Mouse (Mus musculus) heart, adult 18-20 months (tissue): ENCODE measurements around the gene Spata13. TPM values are rescaled to one million over a fixed set of nuclear protein-coding genes. Genes with fewer than 3 reads are reported as not detected.

Experiments used
- DNase-seq, 2 experiments: peaks; one replicate each; pipeline ENCODE4 v3.0.0; 2021 to 2022; ENCODE audit warnings: mixed read lengths in 1 of 2
- total RNA-seq, 2 experiments: library from RNA; stranded (reverse); gene quantifications; 2 replicates each; pipeline ENCODE4 v1.2.3; 2021

Spata13 gene
- total RNA-seq, 2 experiments from 2014 or later = 11.1 to 11.4 TPM

DNA sequence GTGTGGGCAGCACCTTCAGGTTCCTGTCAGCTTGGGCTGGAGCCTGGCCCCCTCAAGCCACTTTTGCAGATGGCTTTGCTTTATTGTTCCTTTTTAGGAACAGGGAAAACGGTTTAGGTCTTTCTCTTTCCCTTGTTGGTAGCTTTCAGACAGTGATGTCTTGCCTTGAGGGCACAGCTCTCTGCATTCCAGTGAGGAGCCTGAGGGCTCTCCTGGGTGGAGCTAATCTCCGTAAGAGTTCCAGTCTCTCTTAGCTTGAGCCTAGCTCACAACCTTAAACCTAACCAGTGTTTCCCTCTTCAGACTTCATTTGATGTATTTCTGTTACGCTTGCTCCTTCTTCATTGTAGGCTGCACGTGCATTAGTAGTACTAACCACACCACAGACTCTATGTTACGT lies 81.9 kb downstream of the Spata13 start:
- no peak for DNase-seq

DNA sequence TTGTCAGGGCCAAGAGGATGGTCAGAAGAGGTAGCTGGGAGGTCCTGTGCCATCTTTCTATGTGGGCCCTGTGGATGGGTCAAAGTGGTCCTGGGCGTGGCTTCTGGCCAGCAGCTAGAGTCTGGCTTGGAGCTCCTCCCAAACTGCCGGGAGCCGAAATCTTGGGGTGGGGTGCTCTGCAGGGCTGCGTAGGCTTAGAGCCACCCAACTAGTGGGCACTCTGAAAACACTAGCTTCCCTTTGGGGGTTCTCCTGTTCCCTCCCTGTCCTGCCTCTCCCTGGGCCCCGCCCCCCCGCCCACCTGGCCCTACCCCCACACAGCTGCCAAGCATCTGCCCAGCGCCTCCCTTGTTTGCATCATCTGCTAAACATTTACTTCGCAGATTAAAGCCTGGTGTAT lies 87.5 kb downstream of the Spata13 start:
- DNase-seq = no peak

DNA sequence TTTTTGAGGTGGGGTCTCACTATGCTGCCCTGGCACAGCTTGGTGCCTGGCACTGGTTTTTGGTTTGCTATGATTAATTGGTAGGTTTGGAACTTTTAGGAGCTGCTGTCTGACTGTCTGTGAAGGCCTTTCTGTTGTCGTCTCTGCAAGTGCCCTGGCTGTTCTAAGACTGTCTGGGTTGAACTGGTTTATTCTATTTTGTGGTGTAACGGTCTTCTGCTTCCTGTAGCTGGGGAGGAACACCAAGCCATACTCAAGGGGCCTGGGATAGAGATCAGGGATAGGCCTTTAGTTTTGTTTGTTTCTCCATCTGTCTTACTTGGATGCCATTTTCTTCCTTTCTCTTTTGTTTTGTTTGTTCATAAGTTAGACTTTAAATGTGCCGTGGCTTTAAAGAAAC lies 88.1 kb downstream of the Spata13 start:
- DNase-seq = no peak

DNA sequence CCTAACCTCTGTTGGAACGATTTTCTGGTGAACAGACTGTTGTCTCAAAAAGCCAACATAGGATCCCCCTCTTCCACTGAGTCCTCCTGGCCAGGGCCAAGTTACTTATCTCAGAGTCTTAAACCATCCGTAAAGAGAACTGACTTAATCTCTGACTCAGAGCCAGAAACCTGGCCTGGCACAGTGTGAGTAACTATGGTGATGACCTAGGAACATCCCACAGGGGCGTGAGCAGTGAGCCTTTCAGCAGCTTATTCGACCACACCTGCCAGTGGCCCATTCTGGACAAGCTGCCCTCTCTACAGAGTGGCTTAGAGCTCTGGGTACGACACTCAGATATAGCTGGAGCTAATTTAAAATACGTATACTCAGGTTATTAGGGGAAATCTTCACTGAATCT lies 92.3 kb downstream of the Spata13 start:
- DNase-seq = peak in 1 of 2 experiments; percentile 58

DNA sequence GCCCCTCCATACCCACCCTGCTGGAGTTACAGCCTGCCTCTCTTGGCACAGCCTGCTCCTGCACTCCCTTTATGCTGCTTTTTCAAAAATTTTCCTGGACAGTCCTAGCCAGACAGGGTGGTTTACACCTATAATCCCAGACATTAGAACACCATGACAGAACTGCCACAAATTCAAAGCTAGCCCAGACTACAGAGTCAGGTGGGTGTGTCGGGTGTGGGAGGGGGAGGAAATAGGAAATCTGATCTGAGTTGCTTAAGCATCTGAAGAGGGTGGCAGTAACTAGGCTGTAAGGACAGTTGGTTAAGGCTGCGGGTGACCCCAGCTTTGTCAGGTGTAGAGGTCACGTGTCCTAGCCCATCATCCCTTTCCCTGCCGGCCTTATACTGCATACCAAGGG lies 93.3 kb downstream of the Spata13 start:
- DNase-seq = no peak

DNA sequence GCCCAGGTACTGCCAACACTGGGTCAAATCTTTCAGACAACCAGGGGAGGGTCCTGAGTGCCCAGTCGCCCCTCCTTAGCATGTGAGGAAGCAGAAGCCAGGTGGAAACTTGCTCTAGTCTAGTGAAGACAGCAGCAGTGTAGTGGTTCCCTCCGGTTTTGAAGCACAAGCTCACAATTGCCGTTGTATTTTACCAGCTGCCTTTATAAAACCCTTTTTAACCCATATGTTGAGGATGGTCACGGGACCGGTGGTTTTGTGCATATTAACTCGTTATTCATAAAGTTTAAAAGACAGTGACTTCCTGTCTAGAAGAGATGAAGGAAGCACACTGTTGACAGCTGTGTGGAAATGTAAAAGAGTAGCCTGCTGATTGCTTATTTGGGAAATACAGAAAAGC lies 98.3 kb downstream of the Spata13 start:
- DNase-seq = no peak

DNA sequence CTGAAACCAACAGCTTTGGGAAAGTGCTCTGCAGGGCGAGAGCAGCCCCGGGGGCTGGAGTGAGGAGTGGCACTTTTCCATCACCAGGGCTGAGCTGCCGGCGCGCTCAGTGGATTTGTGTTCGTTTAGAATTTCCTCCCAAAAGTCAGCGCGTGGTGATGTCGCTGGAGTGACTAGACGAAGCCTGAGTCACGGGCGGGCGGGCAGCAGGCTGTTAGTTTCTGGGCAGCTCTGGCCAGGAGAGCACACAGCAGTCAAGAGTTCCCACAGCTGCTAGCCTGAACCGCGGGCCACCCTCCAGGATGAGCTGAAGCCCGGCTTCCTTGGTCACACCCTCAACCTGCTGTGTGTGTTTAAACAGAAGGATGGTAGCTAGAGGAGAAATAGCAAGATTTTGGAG lies 99.0 kb downstream of the Spata13 start:
- DNase-seq = peak; percentile 67 to 68

DNA sequence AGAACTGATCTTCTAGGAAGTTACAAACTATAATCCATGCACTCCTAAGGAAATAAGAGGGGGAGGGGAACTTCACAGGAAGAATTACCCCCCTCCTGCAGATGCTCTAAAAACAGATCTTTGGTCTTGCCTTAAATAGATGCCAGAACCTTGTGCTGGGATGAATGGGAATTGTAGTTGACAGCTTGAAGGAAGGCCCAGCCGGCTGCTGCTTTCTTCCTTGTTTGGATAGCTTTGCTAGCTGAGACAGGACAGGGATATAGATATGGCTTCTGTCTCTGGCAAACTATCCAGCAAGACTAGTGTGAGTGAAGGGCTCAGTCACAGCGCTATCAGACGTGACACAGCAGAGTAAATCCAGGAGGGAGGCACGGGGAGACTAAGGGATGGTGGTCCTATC lies 99.9 kb downstream of the Spata13 start:
- DNase-seq = no peak

DNA sequence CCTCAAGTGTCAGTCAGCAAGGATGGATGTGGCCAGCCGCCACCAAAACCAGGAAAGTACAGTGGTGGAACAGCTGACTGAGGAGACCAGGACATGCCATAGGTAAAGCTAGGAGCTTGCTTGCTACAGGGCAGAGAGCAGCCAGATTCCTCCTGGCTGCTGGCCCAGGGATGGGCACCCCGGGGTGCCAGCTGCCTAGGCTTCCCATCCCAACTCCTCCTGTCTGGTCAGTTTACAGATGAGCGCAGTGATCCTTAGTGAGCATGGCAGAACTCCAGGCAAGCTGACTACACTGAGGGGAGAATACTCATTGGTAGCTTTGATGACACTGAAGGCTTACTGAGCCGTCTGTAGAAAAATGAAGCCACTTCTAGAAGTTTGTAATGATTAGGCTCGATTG lies 101.4 kb downstream of the Spata13 start:
- DNase-seq = no peak

DNA sequence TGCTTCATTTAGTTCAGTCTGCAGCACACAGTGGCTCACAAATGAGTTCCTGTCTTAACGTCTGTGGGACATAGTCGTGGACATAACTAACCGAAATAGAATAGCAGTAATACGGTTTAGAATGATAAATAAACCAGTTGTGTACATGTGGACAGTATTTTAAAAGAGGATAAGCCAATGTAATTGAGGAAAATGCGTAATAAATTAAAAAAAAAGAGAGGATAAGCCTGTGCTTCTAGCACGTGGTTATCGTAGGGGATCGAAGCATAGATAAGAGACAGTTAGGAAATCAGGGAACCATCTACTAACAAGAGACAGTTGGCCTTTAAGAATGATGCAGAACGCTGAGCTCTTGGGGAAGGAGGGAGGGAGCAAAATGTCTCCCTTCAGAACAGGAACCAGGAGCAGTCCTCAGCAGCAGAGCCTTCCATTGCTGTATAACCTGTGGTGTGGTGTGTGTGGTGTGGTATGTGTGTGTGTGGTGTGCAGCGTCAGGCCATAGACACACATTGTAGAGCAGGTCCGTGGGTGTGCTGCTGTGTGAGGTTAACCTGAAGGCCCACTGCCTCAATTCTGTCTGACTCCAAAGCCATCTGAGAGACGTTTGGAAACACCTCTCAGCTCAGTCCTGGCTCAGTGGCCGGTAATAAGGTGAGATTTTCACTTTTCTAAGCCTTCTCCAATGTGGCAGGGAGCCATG lies 102.2 kb downstream of the Spata13 start:
- DNase-seq = no peak

DNA sequence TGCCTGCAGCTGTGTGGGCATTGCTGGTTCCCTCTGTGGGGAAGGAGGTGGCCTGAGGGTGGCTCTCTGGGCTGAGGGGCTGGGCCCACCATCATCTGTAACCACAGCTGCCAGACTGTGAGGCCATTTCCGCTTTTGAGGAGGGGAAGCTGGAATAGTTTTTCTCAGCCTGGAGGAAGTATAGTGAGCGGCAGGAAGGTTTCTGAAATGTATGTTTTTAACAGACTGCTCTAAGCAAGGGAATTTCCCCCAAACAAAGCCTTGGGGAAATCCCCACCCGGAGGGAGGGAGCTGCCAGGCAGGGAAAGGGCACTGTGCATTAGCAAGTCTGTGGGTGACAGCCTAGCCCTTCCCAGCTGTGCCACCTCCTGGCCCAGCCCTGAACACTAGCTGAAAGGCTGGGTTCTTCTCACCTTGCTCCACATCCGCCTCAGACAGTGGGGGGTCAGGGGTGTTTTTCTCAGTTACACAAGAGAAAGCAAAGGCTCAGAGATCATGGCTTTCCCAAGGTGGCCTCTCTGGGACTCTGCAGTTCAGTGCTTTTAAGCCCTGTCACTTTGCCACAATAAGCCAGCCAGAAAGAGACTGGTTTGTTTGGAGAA lies 102.9 kb downstream of the Spata13 start:
- DNase-seq = peak; percentile 67 to 81

DNA sequence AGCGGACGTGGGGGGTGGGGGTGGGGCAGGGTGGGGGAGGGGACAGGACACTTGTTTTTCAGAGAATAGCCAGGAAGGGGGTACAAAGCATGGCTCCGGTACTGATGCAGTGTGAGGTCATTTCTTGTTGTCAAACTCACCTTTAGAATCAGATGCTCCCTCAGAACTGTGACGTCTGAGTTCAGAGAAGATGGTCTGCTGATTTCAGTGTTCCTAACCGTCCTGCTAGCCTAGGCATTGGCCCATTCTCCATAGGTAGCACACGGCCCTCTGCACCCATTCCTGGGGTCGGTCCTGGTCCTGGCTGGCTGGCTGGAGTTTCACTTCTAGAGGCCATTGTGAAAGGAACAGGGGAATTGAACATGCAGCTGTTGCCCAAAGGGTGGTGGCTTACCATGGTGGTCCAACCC lies 103.4 kb downstream of the Spata13 start:
- no peak for DNase-seq

DNA sequence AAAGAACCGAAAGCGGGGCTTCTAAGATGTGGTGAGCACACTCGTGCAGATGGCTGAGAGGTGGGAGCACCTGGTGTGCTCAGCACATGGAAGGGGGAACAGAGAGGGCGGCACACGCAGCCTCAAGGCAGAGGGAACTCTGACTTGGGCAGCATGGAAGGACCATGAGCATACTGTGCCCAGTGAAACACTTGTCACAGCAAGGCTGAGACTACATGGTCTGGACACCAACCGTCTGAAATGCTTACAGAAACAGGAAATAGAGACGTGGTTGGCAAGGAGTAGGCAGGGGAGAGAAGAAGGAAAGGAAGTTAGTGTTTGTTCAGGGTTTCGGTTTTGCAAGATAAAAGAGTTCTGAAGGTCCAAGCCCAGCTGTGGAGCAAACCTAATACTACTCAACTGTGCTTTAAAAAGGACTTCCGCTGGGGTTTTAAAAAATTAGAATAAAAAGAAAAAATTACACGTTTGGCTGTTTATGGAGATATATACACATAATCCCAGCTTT lies 104.7 kb downstream of the Spata13 start:
- DNase-seq = peak in 1 of 2 experiments; percentile 51

DNA sequence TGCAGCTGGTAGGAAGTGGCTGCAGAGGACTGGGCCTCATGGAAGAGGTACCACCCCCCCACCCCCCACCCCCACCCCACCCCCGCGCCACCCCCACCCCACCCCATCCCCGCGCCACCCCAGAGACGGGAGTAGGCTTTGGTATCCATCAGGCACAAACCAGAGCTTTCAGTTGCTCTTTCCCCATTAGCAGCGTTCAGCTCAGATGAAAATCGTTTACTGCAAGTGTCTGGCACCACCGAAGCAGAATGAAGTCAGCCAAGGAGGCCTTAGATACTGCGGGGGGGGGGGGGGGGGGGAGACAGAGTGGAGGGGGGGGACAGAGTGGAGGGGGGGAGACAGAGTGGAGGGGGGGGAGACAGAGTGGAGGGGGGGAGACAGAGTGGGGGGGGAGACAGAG lies 105.4 kb downstream of the Spata13 start:
- DNase-seq = no peak

DNA sequence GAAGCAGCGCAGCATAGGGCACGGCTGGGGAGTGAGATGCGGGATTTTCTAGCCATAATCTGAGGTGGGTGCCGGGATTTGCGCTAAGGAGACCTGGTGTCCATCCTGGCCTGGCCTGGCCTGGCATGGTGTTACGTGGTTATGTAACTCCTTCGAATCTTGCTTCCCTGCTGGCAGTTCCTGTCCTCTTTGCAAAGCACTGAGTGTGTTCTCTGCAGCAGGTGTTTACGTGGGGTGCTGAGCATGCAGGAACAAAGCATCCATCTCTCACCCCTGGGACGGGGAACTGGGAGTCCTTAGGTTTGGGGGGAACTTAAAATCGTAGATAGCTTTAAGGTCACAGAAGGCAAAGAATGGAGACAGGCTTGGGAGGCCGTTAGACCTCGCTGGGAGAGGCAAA lies 105.8 kb downstream of the Spata13 start:
- DNase-seq = peak in 1 of 2 experiments; percentile 47

DNA sequence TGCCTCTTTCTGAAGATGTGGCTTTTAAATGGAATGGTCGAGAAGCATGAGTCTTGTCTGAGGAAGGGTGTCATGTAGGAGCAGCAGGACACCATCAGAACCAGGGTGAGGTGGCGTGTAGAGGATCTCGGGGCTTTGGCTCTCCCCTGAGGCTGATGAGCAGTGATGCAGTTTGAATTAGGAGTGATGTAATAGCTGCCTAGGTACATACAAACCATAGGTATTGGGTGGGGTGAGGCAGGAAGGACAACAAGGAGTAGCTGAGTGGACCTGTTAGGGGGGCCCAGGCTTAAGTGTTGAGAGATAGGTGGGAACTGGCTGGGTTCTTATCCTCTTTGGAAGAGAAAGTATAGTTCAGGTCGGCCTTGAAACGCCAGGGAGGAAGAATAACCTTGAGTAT lies 106.7 kb downstream of the Spata13 start:
- no peak for DNase-seq

DNA sequence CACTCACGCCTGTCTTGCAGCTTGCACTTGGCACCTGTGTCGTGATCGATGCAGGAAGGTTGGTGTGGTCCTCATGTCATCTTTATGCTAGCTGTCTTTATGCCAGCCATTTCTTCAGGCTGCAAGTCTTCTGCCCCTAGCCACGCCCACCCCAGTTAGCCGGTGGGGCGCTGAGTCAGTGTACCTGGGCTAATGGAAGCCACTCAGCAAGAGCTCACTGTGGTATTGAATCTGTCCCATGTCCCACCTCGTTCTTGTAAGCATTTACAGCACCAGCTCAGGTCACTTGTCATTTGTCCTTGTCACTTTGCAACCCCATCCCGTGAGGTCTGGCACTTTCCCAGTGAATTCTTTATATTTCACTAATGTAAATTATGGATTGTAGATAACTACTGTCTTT lies 107.2 kb downstream of the Spata13 start:
- no peak for DNase-seq

DNA sequence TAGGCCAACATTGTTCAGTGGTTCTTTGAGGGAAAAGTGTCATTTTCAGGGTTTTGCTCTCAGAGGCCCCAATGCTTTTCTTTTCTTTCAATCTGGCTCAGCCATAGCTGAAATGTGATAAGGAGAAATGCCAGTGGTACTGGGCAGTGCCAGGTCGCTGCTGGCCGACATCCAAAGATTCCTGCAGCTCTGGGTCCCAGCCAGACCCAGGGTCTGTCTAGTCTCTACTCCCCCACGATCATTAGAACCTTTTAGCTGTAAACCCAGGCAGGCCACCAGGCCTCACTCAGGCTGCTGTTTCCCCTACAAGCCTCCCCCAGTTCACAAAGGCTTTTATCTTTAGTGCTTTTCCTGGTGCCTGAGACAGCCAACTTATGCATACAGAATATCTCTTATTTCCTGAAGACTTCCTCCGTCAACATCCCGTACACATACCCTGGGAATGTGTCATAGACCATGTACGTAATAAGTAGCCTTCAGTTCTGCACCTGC lies 107.7 kb downstream of the Spata13 start:
- DNase-seq = peak; percentile 65 to 73

DNA sequence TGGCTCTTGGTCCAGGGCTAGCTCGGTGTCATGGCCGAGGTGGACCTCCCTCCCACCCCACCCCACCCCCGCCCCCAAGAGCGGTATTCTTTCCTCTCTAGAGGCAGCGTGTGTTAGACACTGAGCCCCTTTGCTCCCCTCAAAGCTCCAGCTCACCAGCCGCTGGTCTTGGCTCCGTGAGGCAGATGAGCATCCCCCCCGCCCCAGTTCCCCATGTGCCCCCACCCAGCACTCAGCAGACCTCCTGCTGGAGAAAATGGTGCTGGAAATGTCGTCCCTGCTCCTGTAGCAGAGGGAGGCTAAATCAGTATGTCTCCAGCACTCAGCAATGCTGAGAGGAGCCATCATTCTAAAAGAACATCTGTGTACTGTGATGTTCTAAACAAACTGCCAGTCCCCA lies 109.9 kb downstream of the Spata13 start:
- DNase-seq = no peak

DNA sequence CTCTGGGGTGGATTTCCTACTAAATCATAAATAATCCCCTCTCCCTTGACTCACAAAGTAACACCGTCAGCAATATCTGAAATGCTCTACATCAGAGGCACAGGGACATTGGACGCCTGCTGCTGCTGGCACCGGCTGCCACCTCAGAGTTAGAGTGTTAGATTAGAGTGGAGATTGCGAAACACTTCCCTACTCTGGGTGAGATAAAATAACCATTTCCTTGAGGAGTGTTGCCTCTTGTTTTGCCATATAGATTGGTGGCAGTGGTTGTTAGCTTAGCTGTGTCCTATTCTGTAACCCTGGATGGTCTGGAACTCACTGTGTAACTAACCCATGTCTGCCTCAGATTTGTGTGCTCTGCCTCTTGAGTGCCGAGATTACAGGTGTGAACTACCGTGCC lies 111.4 kb downstream of the Spata13 start:
- no peak for DNase-seq

DNA sequence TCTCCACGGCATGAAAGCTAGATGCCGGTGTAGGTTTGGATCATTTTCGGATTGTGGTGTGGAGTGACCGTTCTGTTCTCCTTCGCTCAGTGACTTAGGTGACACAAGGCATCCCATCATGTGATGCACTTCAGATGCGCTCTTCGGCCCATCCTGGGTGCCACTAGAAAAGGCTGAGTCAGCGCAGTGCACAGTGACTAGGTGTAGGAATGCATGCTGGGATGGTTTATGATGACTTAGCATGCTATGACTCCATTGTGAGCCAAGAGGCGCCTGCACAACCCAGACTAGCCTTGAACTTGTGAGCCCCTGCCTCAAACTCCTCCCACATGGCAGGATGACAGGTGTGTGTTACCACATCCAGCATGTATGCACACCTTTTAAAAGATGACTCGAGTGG lies 112.3 kb downstream of the Spata13 start:
- DNase-seq = no peak

DNA sequence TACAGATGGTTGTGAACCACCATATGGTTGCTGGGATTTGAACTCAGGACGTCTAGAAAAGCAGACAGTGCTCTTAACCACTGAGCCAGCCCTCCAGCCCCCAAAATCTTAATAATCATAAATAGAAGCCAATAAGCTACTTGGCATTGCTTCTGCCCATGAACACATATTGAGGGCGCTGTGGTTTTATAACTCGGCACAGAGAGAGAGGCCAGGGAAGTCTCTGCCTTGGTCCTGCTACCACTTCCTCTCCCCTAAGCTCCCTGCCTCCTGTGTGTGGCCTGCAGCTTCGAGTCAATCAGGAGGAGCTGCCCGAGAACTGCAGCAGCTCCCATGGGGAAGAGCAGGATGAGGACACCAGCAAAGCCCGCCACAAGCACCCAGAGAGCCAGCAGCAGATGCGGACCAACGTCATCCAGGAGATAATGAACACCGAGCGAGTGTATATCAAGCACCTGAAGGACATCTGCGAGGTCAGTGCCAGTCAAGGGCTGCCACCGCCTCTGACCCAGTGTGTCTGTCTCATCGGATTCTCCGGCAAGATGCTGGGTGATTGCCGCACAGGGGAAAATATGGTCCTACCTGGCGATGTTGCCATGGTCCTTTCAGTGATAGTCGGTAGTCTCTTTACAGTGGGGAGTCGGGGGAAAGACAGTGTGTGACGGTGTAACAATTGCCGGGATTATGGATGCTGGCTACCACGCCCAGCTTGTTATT lies 113.5 kb downstream of the Spata13 start:
- DNase-seq = no peak

DNA sequence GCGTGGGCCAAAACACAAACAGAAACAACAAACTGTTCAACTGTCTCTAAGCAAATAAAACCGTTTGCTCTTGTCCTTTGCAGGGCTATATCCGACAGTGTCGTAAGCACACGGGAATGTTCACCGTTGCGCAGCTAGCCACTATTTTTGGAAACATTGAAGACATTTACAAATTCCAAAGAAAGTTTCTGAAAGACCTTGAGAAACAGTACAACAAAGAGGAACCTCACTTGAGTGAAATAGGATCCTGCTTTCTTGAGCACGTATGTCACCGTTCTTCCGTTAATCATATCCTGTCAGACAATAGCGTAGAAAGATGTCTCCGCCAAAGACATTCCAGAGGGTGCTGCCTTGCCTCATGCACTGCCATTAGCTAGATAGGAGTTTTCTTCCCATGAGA lies 116.1 kb downstream of the Spata13 start:
- no peak for DNase-seq
